Mouse (Mus musculus): Measurements from ENCODE around the gene 2210407C18Rik.

Gene 2210407C18Rik

GRCm38 (mm10) chr11:58615975-58616374, at the start of gene 2210407C18Rik:
TSS of gene 2210407C18Rik (minus strand) at chr11:58616075.
- no peak for DNase-seq

GRCm38 (mm10) chr11:58658596-58658995, 42.7 kb upstream of the 2210407C18Rik start, which contains the start of gene Olfr322:
TSS of gene Olfr322 (plus strand) at chr11:58658782.
- DNase-seq = no peak

- DNase-seq = no peak
Measured at GRCm38 (mm10) chr11:58655151-58655550, 39.3 kb upstream of the 2210407C18Rik start.

- no peak for DNase-seq
Measured at GRCm38 (mm10) chr11:58643350-58643749, 27.5 kb upstream of the 2210407C18Rik start.

- no peak for DNase-seq
Measured at GRCm38 (mm10) chr11:58641638-58642358, 25.9 kb upstream of the 2210407C18Rik start.

GRCm38 (mm10) chr11:58641057-58641456, 25.2 kb upstream of the 2210407C18Rik start:
- DNase-seq = no peak

GRCm38 (mm10) chr11:58640272-58640867, 24.5 kb upstream of the 2210407C18Rik start, which contains the start of gene Trim58:
TSS of gene Trim58 (plus strand) at chr11:58640465.
- DNase-seq = no peak

DNA sequence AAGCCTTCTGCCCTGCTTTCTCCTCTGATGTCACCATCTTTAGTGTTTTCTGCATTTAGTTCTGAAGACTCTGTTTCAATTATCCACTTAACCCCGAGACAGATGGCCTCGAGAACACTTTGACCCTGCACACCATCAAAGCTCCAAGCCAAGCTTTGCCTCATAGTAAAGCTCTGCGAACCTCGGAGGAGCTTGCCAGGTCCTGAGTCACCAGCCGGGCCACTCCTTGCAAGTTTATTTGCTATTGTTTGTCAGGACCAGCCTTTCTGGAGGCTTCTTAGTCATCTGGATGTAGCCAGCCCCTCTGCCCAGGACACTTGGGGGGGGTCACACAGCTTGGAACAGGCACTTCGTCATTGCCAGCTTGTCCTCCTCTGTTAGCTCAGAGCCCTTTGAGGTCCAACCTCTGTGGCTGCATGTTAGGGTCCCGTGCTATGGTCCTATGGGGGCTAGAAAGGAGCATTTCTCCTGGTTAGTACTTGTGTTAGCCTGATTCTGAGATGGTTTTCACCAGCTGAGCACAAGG, 22.4 kb upstream of the 2210407C18Rik start:
- no peak for DNase-seq

- no peak for DNase-seq
Measured at GRCm38 (mm10) chr11:58636376-58636977, 20.6 kb upstream of the 2210407C18Rik start.

GRCm38 (mm10) chr11:58634878-58635277, 19.0 kb upstream of the 2210407C18Rik start:
- no peak for DNase-seq

DNA sequence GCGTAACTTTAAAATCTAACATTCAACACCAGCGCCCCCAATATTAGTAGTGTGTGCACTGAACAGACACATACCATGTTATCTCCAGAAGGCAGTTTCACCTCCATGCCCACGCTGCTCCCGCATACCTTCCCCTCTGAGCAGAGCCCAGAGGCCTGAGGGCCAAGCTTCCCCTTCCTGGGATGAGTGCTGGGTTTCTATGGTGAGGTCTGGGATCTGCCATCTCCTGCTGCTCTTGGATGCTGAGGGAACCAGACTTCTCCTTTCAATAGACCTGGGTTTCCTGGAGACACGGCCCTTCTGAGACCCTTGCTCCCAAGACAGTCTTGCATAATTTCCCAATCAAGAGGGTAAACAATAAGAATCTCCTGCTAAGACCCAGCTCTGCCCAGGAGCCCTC, 14.5 kb upstream of the 2210407C18Rik start, which contains the start of gene Olfr323:
Olfr323 (minus strand) TSS at position 101 of the 400 bp plus-strand sequence.
- DNase-seq = no peak

- DNase-seq = no peak
Measured at GRCm38 (mm10) chr11:58626146-58626545, 10.3 kb upstream of the 2210407C18Rik start.

- DNase-seq = no peak
Measured at GRCm38 (mm10) chr11:58618793-58619192, 2.9 kb upstream of the 2210407C18Rik start.

DNA sequence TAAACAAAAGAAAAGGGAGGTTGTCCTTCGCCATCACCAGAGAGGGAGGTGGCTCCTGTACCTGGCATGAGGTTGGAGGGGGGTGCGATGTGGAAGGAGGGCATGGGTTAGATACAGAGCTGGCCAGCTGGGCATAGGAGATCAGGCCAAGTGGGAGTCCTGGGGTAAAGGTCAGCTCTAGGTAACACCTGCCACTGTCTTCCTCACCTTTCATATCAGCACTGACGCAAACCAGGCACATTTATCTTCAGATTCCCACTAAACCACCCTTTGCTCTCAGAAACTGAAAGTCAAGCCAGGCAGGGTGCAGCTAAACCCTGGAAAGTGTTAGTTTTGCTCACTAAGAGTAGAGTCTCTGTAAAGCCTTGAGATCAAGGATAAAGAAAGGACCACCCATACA, 2.5 kb upstream of the 2210407C18Rik start:
- no peak for DNase-seq

GRCm38 (mm10) chr11:58614526-58614925, 1.3 kb downstream of the 2210407C18Rik start:
- peak; percentile 12 for DNase-seq

- DNase-seq = no peak
Measured at GRCm38 (mm10) chr11:58613359-58613758, 2.5 kb downstream of the 2210407C18Rik start.

- DNase-seq = no peak
Measured at GRCm38 (mm10) chr11:58607030-58607429, 8.8 kb downstream of the 2210407C18Rik start.

- no peak for DNase-seq
Measured at GRCm38 (mm10) chr11:58606177-58606919, 9.5 kb downstream of the 2210407C18Rik start.

- no peak for DNase-seq
Measured at GRCm38 (mm10) chr11:58605228-58605627, 10.6 kb downstream of the 2210407C18Rik start.

GRCm38 (mm10) chr11:58604688-58605087, 11.2 kb downstream of the 2210407C18Rik start:
- DNase-seq = no peak

- no peak for DNase-seq
Measured at GRCm38 (mm10) chr11:58602800-58603560, 12.9 kb downstream of the 2210407C18Rik start.

DNA sequence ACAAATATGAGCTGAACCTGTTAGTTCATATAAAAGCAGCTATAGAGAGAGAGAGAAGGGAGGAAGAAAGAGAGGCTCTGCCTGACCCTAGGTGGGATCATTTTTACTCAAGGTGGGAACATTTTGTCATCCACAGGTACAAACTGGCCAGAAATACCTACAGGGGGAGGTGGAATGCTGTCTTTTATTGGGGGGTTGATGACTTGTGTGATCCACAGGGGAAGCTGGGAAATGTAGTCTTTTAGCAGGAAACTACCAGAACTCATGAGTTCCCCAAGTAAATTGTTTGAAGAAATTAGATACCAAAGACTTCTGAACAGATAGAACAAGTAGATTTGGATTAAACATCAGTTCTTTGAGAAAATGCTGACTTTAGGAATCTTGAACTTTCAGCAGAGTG, 13.8 kb downstream of the 2210407C18Rik start:
- no peak for DNase-seq
